Mouse (Mus musculus) heart, postnatal 0 days (tissue): Measurements from ENCODE around the gene Metap2. TPM values are rescaled to one million over a fixed set of nuclear protein-coding genes. Genes with fewer than 3 reads are reported as not detected.

ENCODE experiments used
- ATAC-seq: fragments of 200-750 bp; cut with Nextera tagmentation; 2 replicates; pipeline ENCODE4 v1.8.0; 2017; ENCODE audit warnings: low read depth, moderate number of reproducible peaks, moderate library complexity; ENCODE audit not compliant: insufficient read depth
- DNase-seq: peaks from one replicate; pipeline ENCODE4 v3.0.0-alpha.2; 2016; ENCODE audit warnings: low spot score
- H3K27ac ChIP-seq: fragments of 300-500 bp; sonication (generic); 2 replicates; pipeline ENCODE4 v1.5.1; 2014; ENCODE audit warnings: low read depth, mild to moderate bottlenecking
- H3K27me3 ChIP-seq: fragments of 300-500 bp; sonication (generic); 2 replicates; pipeline ENCODE4 v1.6.1; 2014; ENCODE audit warnings: low read length, mixed read lengths; ENCODE audit not compliant: control insufficient read depth, insufficient read depth
- H3K36me3 ChIP-seq: fragments of 300-500 bp; sonication (generic); replicated peaks from 2 replicates; pipeline ENCODE4 v1.6.1; 2014; ENCODE audit warnings: low read length, mixed read lengths; ENCODE audit not compliant: control insufficient read depth, insufficient read depth
- H3K4me1 ChIP-seq: fragments of 300-500 bp; sonication (generic); 2 replicates; pipeline ENCODE4 v1.6.1; 2014; ENCODE audit warnings: antibody characterized with exemption; ENCODE audit not compliant: control insufficient read depth, insufficient read depth
- H3K4me2 ChIP-seq: fragments of 300-500 bp; sonication (generic); 2 replicates; pipeline ENCODE4 v1.6.1; 2014; ENCODE audit warnings: low read depth, mild to moderate bottlenecking, low read length, moderate library complexity
- H3K4me3 ChIP-seq: fragments of 300-500 bp; sonication (generic); 2 replicates; pipeline ENCODE4 v1.5.1; 2014; ENCODE audit warnings: low read depth, low read length
- H3K9ac ChIP-seq: fragments of 300-500 bp; sonication (generic); replicated peaks from 2 replicates; pipeline ENCODE4 v1.6.1; 2014; ENCODE audit warnings: low read depth, low read length, mixed read lengths
- H3K9me3 ChIP-seq: fragments of 300-500 bp; sonication (generic); replicated peaks from 2 replicates; pipeline ENCODE4 v1.6.1; 2016; ENCODE audit warnings: low read length; ENCODE audit not compliant: control insufficient read depth
- CTCF ChIP-seq: IDR thresholded peaks from 2 replicates; pipeline ENCODE4 v1.5.1; 2016; ENCODE audit warnings: antibody characterized with exemption, control low read depth, low read depth
- EP300 ChIP-seq: IDR thresholded peaks from 2 replicates; pipeline ENCODE4 v1.6.1; 2016; ENCODE audit warnings: antibody characterized with exemption, low read depth
- WGBS: fragments of 180-500 bp; shearing (Covaris S2); extraction: QIAGEN DNeasy Blood & Tissue Kit; methylation state at CpG from one replicate; pipeline ENCODE4 v1.1.7; 2014; 5-methylcytosine and 5-hydroxymethylcytosine counted together
- polyA plus RNA-seq: library from polyadenylated mRNA; unstranded; fragments of >200 nt; fragmentation: Nextera tagmentation; extraction: Ambion mirVana; gene quantifications from 2 replicates; pipeline ENCODE4 v1.2.1, GENCODE M21; 2015
- total RNA-seq: library from RNA; depleted of rRNA; stranded (reverse); fragments of >200 nt; gene quantifications from 2 replicates; pipeline ENCODE4 v1.2.3, GENCODE M21; 2014; ENCODE audit warnings: low replicate concordance

Metap2 gene
- total and polyA plus RNA-seq, 2 experiments from 2014 or later, result 22.0 to 151 TPM

DNA sequence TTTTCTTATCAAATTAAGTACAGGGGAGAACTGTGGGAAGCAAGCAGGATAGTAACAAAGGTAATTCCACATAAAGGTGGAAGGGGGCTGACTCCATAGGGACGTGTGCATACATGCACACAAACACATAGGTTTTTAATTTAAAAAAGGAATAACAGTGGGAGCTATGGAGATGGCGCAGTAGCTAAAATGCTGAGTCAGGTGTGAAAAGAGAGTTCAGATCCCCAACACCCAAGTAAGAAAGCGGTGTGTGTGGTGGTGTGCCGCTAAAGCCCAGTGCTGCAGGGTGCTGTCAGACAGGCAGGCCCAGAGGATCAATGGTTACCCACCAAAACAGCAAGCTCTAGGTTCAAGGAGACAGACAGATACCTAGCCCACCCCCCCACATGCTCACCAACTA, 18.2 kb downstream of the Metap2 start:
- Histone ChIP-seq H3K9ac (no peak overlapping the region), H3K4me3 (no peak overlapping the region), H3K27ac (no peak overlapping the region), H3K4me1 (no peaks in the 10 kb centered on the region), H3K4me2 (no peak overlapping the region), H3K36me3 (peaks cover 43% of the 10 kb centered on the region), H3K9me3 (no peaks in the 10 kb centered on the region), H3K27me3 (no peaks in the 10 kb centered on the region)
- 96% methylated on average over 4 of the region's 4 CpGs for WGBS
- TF ChIP-seq CTCF (no peak), EP300 (no peak)
- ATAC-seq (no peak), DNase-seq (no peak)

- Histone ChIP-seq H3K9me3 (no peaks in the 10 kb centered on the region), H3K4me3 (no peak overlapping the region), H3K27ac (no peak overlapping the region), H3K9ac (no peak overlapping the region), H3K36me3 (peaks cover 49% of the 10 kb centered on the region), H3K4me2 (no peak overlapping the region), H3K4me1 (no peaks in the 10 kb centered on the region), H3K27me3 (no peaks in the 10 kb centered on the region)
- ATAC-seq (no peak), DNase-seq (no peak)
- no peak for TF ChIP-seq EP300
- no peak for TF ChIP-seq CTCF
- 82% methylated on average over 1 of the region's 1 CpGs for WGBS
Observed at GRCm38 (mm10) chr10:93876772-93877171, 20.1 kb downstream of the Metap2 start.

- Histone ChIP-seq H3K36me3 (peaks cover 87% of the 10 kb centered on the region), H3K27ac (no peak overlapping the region), H3K4me1 (no peaks in the 10 kb centered on the region), H3K9ac (no peak overlapping the region), H3K4me3 (no peak overlapping the region), H3K4me2 (no peak overlapping the region), H3K27me3 (no peaks in the 10 kb centered on the region), H3K9me3 (no peaks in the 10 kb centered on the region)
- TF ChIP-seq CTCF (no peak), EP300 (no peak)
- DNase-seq, result no peak
- ATAC-seq, result no peak
- 83% methylated on average over 4 of the region's 4 CpGs for WGBS
Observed at GRCm38 (mm10) chr10:93868886-93869285, 28.0 kb downstream of the Metap2 start.

GRCm38 (mm10) chr10:93868401-93868800, 28.5 kb downstream of the Metap2 start:
- H3K36me3 ChIP-seq, result peaks cover 89% of the 10 kb centered on the region
- 95% methylated on average over 7 of the region's 7 CpGs for WGBS
- TF ChIP-seq CTCF (no peak), EP300 (no peak)

DNA sequence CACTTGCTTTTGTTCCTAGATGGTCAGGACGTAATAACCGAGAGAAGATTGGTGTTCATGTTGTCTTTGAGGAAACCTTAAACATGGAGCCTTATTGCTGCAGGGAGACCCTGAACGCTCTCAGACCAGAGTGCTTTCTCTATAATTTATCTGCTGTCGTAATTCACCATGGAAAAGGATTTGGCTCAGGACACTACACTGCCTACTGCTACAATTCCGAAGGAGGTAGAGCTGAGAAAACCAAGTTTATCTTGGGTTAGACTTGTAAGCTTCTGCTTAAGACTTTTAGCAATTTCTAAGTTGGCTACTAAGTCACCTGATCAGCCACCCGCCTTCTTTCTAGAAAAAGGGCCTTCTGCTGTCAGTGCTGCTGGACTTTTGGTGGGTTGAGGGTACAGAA, 40.8 kb downstream of the Metap2 start:
- Histone ChIP-seq H3K4me1 (no peaks in the 10 kb centered on the region), H3K27ac (no peak overlapping the region), H3K9ac (no peak overlapping the region), H3K9me3 (no peaks in the 10 kb centered on the region), H3K4me2 (no peak overlapping the region), H3K27me3 (no peaks in the 10 kb centered on the region), H3K4me3 (no peak overlapping the region), H3K36me3 (peaks cover 16% of the 10 kb centered on the region)
- ATAC-seq (no peak), DNase-seq (no peak)
- TF ChIP-seq EP300 (no peak), CTCF (no peak)
- 89% methylated on average over 6 of the region's 6 CpGs for WGBS

More at GRCm38 (mm10) chr10:93868401-93868800, 28.5 kb downstream of the Metap2 start:
- no peak overlapping the region for H3K9ac ChIP-seq
- no peaks in the 10 kb centered on the region for H3K4me1 ChIP-seq
- no peak for ATAC-seq
- H3K4me3 ChIP-seq, result no peak overlapping the region
- no peaks in the 10 kb centered on the region for H3K9me3 ChIP-seq
- no peak overlapping the region for H3K4me2 ChIP-seq
- no peak overlapping the region for H3K27ac ChIP-seq
- H3K27me3 ChIP-seq, result no peaks in the 10 kb centered on the region
- no peak for DNase-seq

DNA sequence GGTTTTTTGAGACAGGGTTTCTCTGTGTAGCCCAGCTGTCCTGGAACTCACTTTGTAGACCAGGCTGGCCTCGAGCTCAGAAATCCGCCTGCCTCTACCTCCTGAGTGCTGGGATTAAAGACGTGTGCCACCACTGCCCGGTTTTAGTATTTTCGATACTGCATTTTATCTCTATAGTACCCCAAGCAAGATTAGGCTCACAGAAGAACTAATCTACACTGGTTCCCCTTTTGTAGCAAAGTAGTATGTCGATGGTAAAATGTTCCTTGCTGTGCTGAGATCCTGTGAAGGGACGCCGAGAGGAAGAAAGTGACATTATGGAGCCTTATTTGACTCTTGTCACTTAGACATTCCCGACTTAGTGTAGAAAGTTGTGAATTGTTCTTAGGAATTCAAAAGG, 41.8 kb downstream of the Metap2 start:
- no peak overlapping the region for H3K27ac ChIP-seq
- H3K4me1 ChIP-seq, result no peaks in the 10 kb centered on the region
- 86% methylated on average over 9 of the region's 9 CpGs for WGBS
- no peaks in the 10 kb centered on the region for H3K9me3 ChIP-seq
- no peak overlapping the region for H3K9ac ChIP-seq
- no peak for ATAC-seq
- no peaks in the 10 kb centered on the region for H3K27me3 ChIP-seq
- H3K4me2 ChIP-seq, result no peak overlapping the region
- DNase-seq, result no peak
- H3K4me3 ChIP-seq, result no peak overlapping the region
- peaks cover 10% of the 10 kb centered on the region for H3K36me3 ChIP-seq
- TF ChIP-seq CTCF (no peak), EP300 (no peak)
